Mouse (Mus musculus): ENCODE results near the gene Eif6. TPM values are rescaled to one million over a fixed set of nuclear protein-coding genes. Genes with fewer than 3 reads are reported as not detected.

Gene Eif6
- polyA plus RNA-seq, 1 experiment from 2014 or later = 173 TPM

DNA sequence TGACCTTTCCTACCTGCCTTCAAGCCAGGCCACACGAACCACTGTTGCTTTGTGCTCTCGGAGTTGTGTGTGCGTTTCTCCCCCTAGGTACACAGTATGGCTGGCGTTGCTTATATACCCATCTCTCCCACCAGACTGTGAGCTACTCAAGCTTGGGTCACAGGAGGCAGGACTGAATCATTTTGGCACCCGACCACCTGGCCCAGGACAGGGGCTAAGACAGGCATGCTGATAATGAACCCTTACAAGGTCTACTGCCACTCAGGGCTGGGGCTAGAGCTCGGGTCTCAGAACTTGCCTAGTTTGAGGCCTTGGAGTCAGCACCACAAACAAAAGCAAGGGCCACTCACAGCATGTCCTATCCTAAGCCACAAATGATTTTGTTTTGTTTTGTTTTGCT lies 34.9 kb upstream of the Eif6 start:
- ATAC-seq (ENCODE audit: insufficient number of reproducible peaks, insufficient read depth, low FRiP score, low read depth) = no peak
- H3K4me3 ChIP-seq (ENCODE audit: low read depth, low read length) = no peak overlapping the region
- WGBS = 87% methylated on average over 6 of the region's 6 CpGs
- H3K9me3 ChIP-seq (ENCODE audit: control insufficient read depth, low read depth, low read length) = no peaks in the 10 kb centered on the region
- H3K4me2 ChIP-seq (replicated peaks; ENCODE audit: low read depth, low read length) = no peak overlapping the region
- peaks cover 5% of the 10 kb centered on the region; the same call in 1 of the 2 replicates for H3K36me3 ChIP-seq (ENCODE audit: control insufficient read depth, insufficient read depth, low read length)
- no peaks in the 10 kb centered on the region for H3K27me3 ChIP-seq (ENCODE audit: control insufficient read depth, insufficient read depth, low read length)
- no peak overlapping the region for H3K9ac ChIP-seq (replicated peaks; ENCODE audit: low read depth, low read length)
- peaks cover 5% of the 10 kb centered on the region; the same call in 1 of the 2 replicates for H3K4me1 ChIP-seq (ENCODE audit: control insufficient read depth, insufficient read depth, low read length)
- no peak overlapping the region for H3K27ac ChIP-seq (ENCODE audit: low read length)

DNA sequence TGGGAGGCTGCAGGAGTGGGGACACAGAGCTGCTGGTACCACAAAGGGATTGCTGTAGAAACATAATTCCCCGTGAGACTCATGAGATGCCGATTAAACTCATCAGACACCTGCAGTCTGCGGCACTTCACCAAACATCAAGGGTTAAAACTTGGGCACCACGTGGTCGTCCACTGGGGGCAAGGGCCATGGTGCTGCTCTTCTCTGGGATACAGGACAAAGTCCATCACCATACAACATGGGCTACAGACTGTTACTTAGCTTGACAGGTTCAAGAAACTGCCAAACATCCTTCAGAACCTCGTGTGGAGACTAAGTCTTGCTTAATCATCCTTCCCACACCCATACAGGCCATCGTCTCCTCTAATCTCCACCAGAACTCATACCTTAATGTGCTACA lies 33.4 kb upstream of the Eif6 start:
- H3K36me3 ChIP-seq (ENCODE audit: control insufficient read depth, insufficient read depth, low read length) = peaks cover 5% of the 10 kb centered on the region; the same call in 1 of the 2 replicates
- H3K27ac ChIP-seq (ENCODE audit: low read length) = no peak overlapping the region
- no peak overlapping the region for H3K9ac ChIP-seq (replicated peaks; ENCODE audit: low read depth, low read length)
- WGBS = 88% methylated on average over 7 of the region's 7 CpGs
- H3K4me3 ChIP-seq (ENCODE audit: low read depth, low read length) = no peak overlapping the region
- no peak overlapping the region for H3K4me2 ChIP-seq (replicated peaks; ENCODE audit: low read depth, low read length)
- ATAC-seq (ENCODE audit: insufficient number of reproducible peaks, insufficient read depth, low FRiP score, low read depth) = no peak
- H3K9me3 ChIP-seq (ENCODE audit: control insufficient read depth, low read depth, low read length) = no peaks in the 10 kb centered on the region
- H3K27me3 ChIP-seq (ENCODE audit: control insufficient read depth, insufficient read depth, low read length) = no peaks in the 10 kb centered on the region
- H3K4me1 ChIP-seq (ENCODE audit: control insufficient read depth, insufficient read depth, low read length) = peaks cover 5% of the 10 kb centered on the region; the same call in 1 of the 2 replicates

DNA sequence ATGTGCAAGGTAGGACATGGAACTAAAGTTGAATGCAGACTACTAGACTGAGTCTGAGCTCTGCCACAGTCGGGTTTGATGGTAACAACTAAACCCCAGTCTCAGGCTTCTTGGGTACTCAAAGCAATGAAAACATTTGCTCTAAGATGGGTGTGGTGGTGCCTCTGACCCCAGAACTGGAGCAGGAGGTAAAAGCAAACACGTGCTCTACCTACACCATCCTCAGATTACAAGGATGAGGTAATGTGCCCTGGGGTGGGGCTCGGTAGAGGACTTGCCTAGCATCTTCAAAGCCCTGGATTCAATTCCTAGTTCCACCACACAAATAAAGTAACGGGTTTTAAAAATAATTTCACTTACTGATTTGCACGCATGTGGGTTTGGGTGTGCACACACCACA lies 25.8 kb upstream of the Eif6 start:
- WGBS = 83% methylated on average over 5 of the region's 5 CpGs
- Histone ChIP-seq H3K36me3 (ENCODE audit: control insufficient read depth, insufficient read depth, low read length) (peaks cover 14% of the 10 kb centered on the region; the same call in 1 of the 2 replicates), H3K9ac (replicated peaks; ENCODE audit: low read depth, low read length) (no peak overlapping the region), H3K27me3 (ENCODE audit: control insufficient read depth, insufficient read depth, low read length) (no peaks in the 10 kb centered on the region), H3K4me1 (ENCODE audit: control insufficient read depth, insufficient read depth, low read length) (no peaks in the 10 kb centered on the region), H3K27ac (ENCODE audit: low read length) (no peak overlapping the region), H3K4me2 (replicated peaks; ENCODE audit: low read depth, low read length) (no peak overlapping the region), H3K4me3 (ENCODE audit: low read depth, low read length) (no peak overlapping the region), H3K9me3 (ENCODE audit: control insufficient read depth, low read depth, low read length) (no peaks in the 10 kb centered on the region)
- ATAC-seq (ENCODE audit: insufficient number of reproducible peaks, insufficient read depth, low FRiP score, low read depth) = no peak; the same call in 1 of the 2 replicates

DNA sequence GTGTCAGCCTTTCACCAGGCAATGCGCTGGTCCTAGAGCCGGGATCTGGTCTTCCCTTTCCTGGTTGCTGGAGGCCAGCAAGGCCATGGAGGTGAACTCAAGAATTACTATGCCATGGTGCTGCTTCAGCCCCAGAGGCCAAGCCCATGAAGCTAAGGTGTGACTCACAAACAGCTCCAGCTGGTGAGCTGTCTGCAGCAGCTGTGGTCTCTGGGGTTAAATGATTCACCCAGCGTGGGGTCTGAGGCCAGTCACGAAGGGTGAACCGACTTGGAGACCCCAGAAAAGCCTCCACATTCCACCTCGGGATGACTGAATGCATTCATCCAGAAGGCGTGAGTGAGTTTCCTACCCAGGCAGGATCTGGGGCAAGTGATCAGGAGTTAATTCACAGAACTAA lies 23.4 kb upstream of the Eif6 start:
- H3K27ac ChIP-seq (ENCODE audit: low read length) = no peak overlapping the region
- no peak for ATAC-seq (ENCODE audit: insufficient number of reproducible peaks, insufficient read depth, low FRiP score, low read depth)
- peaks cover 20% of the 10 kb centered on the region for H3K36me3 ChIP-seq (ENCODE audit: control insufficient read depth, insufficient read depth, low read length)
- 84% methylated on average over 7 of the region's 7 CpGs for WGBS
- H3K4me2 ChIP-seq (replicated peaks; ENCODE audit: low read depth, low read length) = no peak overlapping the region
- no peak overlapping the region for H3K9ac ChIP-seq (replicated peaks; ENCODE audit: low read depth, low read length)
- no peaks in the 10 kb centered on the region for H3K4me1 ChIP-seq (ENCODE audit: control insufficient read depth, insufficient read depth, low read length)
- H3K9me3 ChIP-seq (ENCODE audit: control insufficient read depth, low read depth, low read length) = no peaks in the 10 kb centered on the region
- no peak overlapping the region for H3K4me3 ChIP-seq (ENCODE audit: low read depth, low read length)
- H3K27me3 ChIP-seq (ENCODE audit: control insufficient read depth, insufficient read depth, low read length) = no peaks in the 10 kb centered on the region

DNA sequence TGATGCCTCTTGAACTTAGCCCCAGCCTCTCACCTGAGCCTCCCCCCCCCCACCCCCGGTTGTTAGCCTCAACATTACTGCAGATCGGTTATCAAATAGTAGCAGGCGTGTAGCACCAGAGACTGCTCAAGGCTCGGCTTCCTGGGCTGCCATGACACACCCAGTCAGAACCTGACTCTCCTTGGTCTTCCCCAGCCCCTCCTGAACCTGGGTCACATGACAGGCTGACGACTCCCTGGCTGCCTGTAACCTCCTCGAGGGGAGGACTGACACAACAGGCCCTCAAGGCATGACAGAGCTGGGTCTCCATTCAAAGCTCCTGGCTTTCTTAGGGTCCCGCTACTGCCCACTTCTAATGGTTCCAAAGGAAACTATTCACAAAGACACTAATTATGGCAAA lies 22.7 kb upstream of the Eif6 start:
- ATAC-seq (ENCODE audit: insufficient number of reproducible peaks, insufficient read depth, low FRiP score, low read depth) = no peak
- Histone ChIP-seq H3K4me1 (ENCODE audit: control insufficient read depth, insufficient read depth, low read length) (no peaks in the 10 kb centered on the region), H3K9ac (replicated peaks; ENCODE audit: low read depth, low read length) (no peak overlapping the region), H3K4me2 (replicated peaks; ENCODE audit: low read depth, low read length) (no peak overlapping the region), H3K36me3 (ENCODE audit: control insufficient read depth, insufficient read depth, low read length) (peaks cover 20% of the 10 kb centered on the region), H3K27me3 (ENCODE audit: control insufficient read depth, insufficient read depth, low read length) (no peaks in the 10 kb centered on the region), H3K4me3 (ENCODE audit: low read depth, low read length) (no peak overlapping the region), H3K27ac (ENCODE audit: low read length) (no peak overlapping the region), H3K9me3 (ENCODE audit: control insufficient read depth, low read depth, low read length) (no peaks in the 10 kb centered on the region)
- WGBS = 65% methylated on average over 7 of the region's 7 CpGs

DNA sequence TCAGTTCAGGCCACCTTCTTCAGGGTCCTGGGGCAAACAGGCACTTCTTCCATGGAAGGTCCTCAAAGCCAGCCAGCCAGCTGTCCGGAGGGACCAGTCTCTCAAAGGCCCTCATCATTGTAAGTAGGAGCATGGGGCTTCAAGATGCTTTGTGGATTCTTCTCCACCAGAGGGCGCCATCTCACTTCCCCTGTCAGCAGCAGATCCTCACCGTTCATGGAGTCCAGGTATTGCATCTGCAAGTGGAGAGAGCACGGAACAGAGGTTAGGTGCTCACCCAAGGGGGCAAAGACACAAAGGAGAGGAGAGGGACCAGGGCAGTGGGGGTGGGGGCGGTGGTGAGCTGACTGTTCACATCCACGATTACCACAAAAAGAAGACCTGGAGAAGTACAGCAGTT lies 21.6 kb upstream of the Eif6 start:
- Histone ChIP-seq H3K27me3 (ENCODE audit: control insufficient read depth, insufficient read depth, low read length) (no peaks in the 10 kb centered on the region), H3K27ac (ENCODE audit: low read length) (no peak overlapping the region), H3K36me3 (ENCODE audit: control insufficient read depth, insufficient read depth, low read length) (peaks cover 20% of the 10 kb centered on the region), H3K9me3 (ENCODE audit: control insufficient read depth, low read depth, low read length) (no peaks in the 10 kb centered on the region), H3K4me3 (ENCODE audit: low read depth, low read length) (no peak overlapping the region), H3K4me1 (ENCODE audit: control insufficient read depth, insufficient read depth, low read length) (no peaks in the 10 kb centered on the region), H3K9ac (replicated peaks; ENCODE audit: low read depth, low read length) (no peak overlapping the region), H3K4me2 (replicated peaks; ENCODE audit: low read depth, low read length) (no peak overlapping the region)
- WGBS = 23% methylated on average over 6 of the region's 6 CpGs
- ATAC-seq (ENCODE audit: insufficient number of reproducible peaks, insufficient read depth, low FRiP score, low read depth) = no peak

DNA sequence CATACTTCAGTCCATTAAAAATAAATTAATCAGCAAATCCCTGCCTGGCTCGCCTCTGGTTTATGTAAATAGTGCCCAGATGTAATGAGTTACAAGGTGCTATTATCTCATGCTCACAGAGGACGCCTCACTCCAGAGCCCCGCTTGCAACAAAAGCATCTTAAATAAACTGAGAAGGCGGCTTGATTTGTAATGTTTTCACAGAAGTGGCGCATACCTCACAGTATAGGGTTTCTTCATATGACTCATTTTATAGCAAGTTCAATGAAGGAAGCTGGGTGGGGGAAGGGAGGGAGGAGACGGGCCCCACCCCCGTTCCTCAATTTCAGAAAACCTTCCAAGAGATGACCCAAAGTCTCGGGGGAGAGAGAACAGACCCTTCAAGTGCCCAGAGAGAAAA lies 20.2 kb upstream of the Eif6 start:
- Histone ChIP-seq H3K27me3 (ENCODE audit: control insufficient read depth, insufficient read depth, low read length) (no peaks in the 10 kb centered on the region), H3K36me3 (ENCODE audit: control insufficient read depth, insufficient read depth, low read length) (peaks cover 20% of the 10 kb centered on the region), H3K4me3 (ENCODE audit: low read depth, low read length) (no peak overlapping the region), H3K27ac (ENCODE audit: low read length) (no peak overlapping the region), H3K9me3 (ENCODE audit: control insufficient read depth, low read depth, low read length) (no peaks in the 10 kb centered on the region), H3K4me1 (ENCODE audit: control insufficient read depth, insufficient read depth, low read length) (no peaks in the 10 kb centered on the region), H3K4me2 (replicated peaks; ENCODE audit: low read depth, low read length) (no peak overlapping the region), H3K9ac (replicated peaks; ENCODE audit: low read depth, low read length) (no peak overlapping the region)
- 61% methylated on average over 8 of the region's 8 CpGs for WGBS
- ATAC-seq (ENCODE audit: insufficient number of reproducible peaks, insufficient read depth, low FRiP score, low read depth) = no peak

DNA sequence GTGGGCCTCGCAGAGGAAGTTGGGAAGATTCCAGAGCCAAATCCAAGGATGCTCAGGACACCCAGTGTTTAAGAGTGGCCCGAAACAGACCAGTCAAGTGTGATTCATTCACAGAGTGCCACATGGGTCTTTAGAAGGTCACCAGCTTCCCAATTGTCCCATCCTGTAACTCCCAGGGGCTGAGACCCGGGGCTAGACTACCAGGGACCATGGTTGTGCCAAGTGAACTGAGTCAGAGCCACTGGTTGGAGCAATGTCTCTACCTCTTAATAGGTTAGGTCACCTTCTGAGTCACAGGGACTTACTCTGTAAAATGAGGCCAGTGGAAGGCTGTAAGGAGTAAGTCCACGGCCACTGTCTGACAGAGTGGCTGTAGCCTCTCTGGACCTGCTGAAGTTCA lies 12.2 kb upstream of the Eif6 start:
- Histone ChIP-seq H3K36me3 (ENCODE audit: control insufficient read depth, insufficient read depth, low read length) (no peaks in the 10 kb centered on the region), H3K4me1 (ENCODE audit: control insufficient read depth, insufficient read depth, low read length) (no peaks in the 10 kb centered on the region), H3K9me3 (ENCODE audit: control insufficient read depth, low read depth, low read length) (no peaks in the 10 kb centered on the region), H3K27ac (ENCODE audit: low read length) (no peak overlapping the region), H3K9ac (replicated peaks; ENCODE audit: low read depth, low read length) (no peak overlapping the region), H3K4me3 (ENCODE audit: low read depth, low read length) (no peak overlapping the region), H3K4me2 (replicated peaks; ENCODE audit: low read depth, low read length) (no peak overlapping the region), H3K27me3 (ENCODE audit: control insufficient read depth, insufficient read depth, low read length) (no peaks in the 10 kb centered on the region)
- WGBS = 84% methylated on average over 4 of the region's 4 CpGs
- ATAC-seq (ENCODE audit: insufficient number of reproducible peaks, insufficient read depth, low FRiP score, low read depth) = no peak

DNA sequence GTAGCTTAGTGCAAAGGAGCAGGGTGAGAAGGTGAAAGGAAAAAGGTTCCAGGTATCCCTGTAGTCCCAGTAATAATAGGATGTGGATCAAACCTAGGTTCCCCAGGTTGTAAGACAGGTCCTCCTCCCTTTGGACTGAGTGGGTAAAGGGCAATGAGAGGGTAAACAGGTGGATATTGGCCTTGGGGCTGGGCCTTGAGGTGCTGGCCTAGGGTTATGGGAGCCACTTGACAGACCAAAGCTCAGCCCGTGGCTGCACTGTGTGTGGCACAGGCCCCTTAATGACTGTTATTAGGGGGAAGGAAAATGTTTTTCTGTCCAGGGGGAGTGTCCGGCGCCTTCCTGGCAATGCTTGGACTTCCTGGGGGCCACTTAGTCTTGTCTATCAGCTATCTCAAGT lies 11.2 kb upstream of the Eif6 start:
- no peak overlapping the region for H3K9ac ChIP-seq (replicated peaks; ENCODE audit: low read depth, low read length)
- no peaks in the 10 kb centered on the region for H3K4me1 ChIP-seq (ENCODE audit: control insufficient read depth, insufficient read depth, low read length)
- ATAC-seq (ENCODE audit: insufficient number of reproducible peaks, insufficient read depth, low FRiP score, low read depth) = no peak
- no peaks in the 10 kb centered on the region for H3K9me3 ChIP-seq (ENCODE audit: control insufficient read depth, low read depth, low read length)
- H3K4me2 ChIP-seq (replicated peaks; ENCODE audit: low read depth, low read length) = no peak overlapping the region
- no peaks in the 10 kb centered on the region for H3K27me3 ChIP-seq (ENCODE audit: control insufficient read depth, insufficient read depth, low read length)
- no peak overlapping the region for H3K27ac ChIP-seq (ENCODE audit: low read length)
- H3K4me3 ChIP-seq (ENCODE audit: low read depth, low read length) = no peak overlapping the region
- no peaks in the 10 kb centered on the region for H3K36me3 ChIP-seq (ENCODE audit: control insufficient read depth, insufficient read depth, low read length)
- 59% methylated on average over 3 of the region's 3 CpGs for WGBS
